Mouse (Mus musculus): ENCODE results near the gene Ube2e1.

Gene Ube2e1

DNA sequence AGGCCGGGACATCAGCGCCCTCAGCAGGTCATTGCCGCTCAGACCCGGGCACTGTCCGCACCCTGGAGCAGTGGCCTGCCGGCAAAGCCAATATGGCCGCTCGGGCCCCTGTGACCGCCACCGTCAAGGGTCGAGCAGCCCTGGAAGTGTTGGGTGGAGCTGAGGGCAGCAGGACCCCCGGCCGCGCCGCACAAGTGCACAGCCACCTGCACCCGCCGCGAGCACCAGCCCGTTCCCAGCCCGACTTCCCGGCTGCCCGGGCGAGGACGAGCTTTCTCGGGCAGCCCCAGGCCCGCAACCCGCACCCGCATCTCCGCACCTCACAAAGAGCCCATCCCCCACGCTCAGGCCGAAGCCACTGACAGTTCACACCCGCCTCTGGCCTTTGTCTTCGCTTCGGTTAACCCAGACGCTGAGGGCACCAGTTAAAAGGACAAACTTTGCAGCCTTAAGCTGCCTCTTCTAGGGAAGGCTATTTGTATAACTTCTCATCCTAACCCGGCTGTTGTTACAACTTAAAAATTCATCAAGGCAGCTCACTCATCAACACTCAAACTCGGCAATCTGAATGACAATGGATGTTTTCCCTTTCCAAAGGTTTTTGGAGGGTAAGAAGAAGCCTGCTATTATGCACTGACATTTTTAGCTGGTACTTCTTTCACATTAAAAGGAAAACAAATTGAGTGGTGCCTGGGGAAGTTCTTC, 4.5 kb downstream of the Ube2e1 start:
- intact Hi-C loops (cut with DNase I), result no loop called here

DNA sequence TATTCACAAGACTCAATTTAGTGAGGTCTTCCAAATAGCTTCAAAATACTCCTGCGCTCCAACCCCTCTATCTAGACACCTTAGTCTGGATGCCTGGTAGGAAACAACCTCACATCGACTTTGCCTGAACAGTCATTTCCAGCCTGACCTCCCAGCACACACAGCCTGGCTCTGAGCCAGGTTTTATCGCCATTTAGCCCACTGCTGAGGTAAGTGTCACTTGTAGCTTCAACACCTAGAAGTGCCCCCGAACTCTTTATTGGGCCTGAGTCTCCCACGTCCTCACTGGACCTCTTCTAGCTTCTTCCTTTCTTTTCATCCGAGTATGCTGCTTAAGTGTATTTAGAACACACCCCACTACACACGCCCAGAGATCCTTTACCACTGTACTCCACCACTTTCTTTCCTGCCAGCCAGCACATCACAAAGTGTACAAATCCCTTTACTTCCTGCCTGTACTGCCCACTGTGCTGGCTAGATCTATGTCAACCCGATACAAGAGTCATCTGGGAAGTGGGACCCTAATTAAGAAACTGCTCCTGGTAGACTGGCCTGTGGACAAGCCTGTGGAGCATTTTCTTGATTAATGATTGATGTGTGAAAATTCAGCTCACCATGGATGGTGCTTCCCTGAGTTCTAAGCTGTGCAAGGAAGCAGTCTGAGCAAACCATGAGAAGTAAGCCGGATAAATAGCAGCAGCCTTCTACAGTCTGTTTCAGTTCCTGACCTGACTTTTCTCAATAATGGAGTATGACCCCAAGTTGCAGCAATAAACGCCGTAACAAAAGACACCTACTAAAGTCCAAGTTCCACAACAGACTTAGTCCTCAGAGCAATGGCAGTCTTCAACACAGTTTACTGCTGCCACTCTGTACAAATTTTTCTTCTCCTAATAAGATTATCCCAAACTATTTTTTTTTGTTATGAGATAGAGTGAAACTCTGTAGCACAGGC, 13.9 kb downstream of the Ube2e1 start:
- intact Hi-C loops (cut with DNase I), result no loop called here

DNA sequence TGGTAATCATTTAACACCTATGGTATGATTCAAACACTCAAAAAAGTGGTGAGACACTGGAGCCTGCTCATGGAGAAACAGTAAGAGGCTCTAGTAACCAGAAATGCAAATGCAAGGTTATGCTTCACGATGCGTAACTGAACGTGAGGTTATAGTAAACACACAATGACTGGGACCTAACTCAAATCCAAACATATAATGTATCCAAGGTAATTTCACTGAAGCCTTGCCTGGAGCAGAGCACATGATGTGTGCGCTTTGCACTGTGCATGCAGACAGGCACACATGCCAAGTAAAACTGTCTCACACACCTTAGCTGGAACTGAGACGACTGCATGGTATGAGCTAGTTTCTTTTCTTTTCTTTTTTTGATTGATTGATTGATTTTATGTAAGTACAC, 27.5 kb downstream of the Ube2e1 start:
- intact Hi-C loops (cut with DNase I), result no loop called here

DNA sequence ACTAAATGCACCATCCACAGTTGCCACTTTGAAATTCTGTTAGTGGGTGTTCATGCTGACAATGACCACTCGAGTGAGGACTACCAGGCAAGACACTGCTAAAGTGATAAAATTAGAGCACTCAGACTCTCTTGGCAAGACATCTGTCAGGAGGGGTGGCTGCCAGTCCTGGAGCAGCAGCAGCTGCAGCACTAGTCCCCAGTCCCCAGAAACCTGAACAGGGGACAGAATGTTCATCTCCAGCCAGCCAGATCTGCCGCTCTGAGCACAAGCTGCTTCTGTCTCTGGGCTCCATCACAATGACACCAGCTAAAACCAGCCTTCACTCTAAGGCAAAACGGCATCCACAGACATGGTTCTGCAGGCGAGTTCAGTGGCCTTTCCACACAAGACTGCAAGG, 28.4 kb downstream of the Ube2e1 start:
- intact Hi-C loops (cut with DNase I), result no loop called here

DNA sequence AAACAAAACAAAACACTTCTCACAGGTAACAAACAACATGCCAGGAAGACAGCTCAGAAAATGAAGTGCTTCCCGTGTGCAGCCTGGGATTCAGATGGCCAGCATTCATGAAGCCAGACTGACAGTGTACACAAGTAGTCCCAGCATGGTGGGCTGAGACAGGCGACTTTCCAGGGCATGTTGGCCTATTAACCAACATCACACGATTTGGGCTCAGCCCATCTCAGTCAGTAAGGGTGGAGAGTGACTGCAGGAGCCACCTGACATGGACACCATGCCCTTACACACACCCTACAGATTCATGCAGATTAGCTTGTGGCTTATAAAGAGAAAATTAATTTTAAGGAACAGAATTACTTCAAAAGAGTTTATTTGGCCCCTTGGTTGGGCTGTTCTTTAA, 28.9 kb downstream of the Ube2e1 start:
- intact Hi-C loops (cut with DNase I), result no loop called here

DNA sequence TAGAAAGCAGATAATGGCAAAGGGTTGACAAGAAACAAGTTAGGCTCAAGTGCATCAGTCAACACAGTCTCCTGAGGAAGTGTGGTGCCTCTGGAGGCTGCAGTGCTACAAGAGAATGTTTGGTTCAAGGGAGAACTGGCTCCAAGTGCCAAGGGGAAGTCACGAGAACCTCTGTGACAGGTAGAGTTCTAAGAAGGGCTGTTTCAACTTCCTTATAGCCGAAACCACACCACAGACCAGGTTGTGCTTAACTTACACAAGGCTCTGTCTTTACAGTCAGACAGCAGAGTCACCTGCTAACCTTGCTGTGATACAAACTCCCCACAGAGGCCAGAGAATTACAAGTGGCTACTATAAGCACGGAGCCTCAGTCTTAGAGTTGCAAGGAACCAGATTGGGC, 30.1 kb downstream of the Ube2e1 start:
- intact Hi-C loops (cut with DNase I), result no loop called here

DNA sequence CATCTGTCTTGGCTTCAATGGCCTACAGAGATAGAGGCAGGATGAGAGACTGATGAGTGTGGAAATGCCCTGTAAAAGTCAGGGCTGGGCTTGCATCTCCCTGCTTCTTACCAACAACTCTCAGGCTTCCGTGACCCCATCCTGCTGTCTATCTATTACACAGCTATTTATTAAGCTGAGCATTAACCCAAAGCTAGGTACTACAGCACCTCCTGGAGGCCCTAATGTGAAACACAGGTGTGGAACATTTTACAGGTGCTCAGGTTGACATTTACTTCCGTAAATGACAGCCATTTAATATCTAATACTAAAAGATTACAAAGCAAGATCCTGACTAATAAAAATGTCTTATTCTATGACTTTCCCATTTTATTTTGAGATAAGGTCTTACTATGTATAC, 31.0 kb downstream of the Ube2e1 start:
- intact Hi-C loops (cut with DNase I), result no loop called here

DNA sequence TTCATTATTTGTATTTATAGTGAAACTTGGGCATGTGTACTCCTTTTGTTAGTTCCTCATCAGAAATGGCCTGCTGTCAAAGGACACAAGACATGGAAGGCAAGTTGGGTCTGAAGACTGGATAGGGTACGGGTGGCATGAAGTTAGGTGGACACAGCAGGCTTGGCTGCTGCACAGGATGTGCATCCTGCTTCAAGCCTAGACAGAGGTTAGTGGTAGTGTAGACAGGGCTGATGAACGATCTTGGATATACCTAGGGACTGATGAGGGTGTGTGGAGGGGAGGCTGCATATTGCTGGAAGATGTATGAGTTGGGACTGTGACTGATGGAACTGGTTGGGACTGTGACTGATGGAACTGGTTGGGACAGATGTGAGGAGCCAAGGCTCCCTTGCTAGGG, 32.8 kb downstream of the Ube2e1 start:
- intact Hi-C loops (cut with DNase I), result no loop called here

DNA sequence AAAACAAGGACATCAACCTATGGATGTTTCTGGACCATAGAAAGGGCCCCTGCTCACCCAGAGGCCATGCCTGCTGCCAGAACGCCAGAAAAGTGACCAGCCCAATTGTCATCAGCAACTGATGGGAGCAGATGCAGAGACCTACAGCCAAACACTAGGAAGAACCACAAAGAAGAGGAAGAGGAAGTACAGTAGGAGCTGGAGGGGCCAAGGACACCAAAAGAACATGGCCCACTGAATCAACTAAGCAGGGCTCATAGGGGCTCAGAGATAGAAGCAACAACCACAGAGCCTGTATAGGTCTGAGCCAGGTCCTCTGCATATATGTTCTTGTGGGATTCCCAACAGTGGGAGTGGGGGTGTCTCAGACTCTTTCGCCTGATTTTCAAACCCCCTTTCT, 34.2 kb downstream of the Ube2e1 start:
- intact Hi-C loops (cut with DNase I), result no loop called here

DNA sequence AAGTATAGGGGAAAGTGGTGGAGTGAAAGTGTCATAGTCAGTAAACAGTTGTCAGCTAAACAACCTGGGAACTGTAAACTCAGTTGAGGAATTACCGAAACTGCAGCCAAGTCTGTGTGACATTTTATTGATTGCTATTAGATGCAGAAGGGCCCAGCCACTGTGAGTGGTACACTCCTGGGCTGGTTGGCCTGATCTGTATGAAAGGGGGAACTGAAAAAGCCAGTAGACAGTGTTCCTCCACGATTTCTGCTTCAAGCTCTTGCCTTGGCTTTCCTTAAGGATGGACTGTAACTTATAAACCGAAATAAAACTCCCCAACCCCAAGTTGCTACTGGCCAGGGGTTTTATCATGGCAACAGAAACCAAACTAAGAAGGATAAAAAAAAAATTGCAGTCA, 39.1 kb downstream of the Ube2e1 start:
- intact Hi-C loops (cut with DNase I), result no loop called here

DNA sequence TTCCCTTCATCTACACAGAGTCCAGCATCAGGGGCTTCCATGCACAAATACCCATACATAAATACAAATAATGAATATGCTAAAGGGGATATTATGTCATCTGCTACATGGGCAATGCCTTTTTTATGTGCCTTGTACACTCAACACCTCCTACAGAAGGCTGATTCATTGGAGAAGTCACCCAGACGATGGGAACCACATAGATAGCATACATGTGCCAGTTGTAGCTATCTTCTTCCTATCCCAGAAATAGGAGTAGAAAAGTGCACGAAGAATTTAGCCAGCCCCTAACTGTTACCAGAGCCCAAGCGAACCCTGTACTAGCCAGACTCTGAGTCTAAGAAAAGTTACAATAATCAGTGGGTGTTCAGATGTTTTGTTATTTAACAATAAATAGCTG, 39.5 kb downstream of the Ube2e1 start:
- intact Hi-C loops (cut with DNase I), result no loop called here

DNA sequence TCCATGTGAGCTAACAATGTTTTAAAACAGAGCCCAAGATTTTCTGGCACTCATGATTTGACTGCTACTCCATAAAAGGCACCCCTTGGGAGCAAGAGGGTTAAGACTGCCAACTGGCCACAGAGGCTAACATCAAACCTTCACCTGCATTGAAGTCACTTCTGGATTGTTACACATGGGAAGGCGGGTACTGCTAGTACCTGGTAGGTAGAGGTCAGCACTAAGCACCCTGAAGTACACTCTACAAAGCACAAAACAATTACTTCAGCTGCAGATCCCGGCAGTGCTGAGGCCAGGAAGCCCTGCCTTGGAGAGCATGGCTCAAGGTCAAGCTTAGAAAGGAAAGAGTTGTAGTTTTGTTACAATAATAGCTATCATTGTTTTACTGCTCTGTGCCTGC, 44.3 kb downstream of the Ube2e1 start:
- intact Hi-C loops (cut with DNase I), result no loop called here

DNA sequence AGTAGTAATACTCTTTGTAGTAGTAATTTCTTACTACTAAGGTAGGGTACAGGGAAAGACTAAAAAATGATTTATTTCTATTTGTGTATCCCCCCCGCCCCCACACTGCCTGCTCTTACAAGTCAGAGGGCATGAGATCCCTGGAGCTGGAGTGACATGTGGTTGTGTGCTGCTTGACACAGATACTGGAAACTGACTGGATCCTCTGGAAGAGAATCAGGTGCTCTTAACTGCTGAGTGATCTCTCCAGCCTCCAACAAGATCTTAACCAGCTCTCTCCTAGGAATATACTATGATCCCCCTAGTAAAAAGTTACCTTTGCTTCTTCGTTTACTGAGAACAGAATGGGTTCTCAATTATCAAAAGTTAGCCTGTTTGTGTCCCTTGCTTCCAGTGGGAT, 45.2 kb downstream of the Ube2e1 start:
- intact Hi-C loops (cut with DNase I), result no loop called here

DNA sequence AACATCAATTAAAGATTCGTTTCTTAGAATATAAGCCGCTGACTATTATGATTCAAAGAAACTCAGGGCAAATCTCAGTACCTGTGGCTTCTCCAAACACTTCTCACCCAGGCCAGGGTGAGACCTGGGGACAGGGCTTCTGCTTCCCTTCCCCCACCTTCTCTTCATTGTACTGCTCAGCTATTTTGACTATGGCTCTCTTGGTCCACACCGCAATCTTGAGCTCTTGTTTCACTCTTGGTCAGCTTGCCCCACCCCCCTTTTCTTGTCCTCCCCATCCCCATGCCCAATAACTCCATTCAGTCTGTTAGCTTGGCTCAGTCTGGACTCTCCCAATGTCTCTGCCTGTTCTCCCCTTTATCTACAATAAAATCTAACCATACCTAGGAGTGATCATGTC, 46.2 kb downstream of the Ube2e1 start:
- intact Hi-C loops (cut with DNase I), result no loop called here

DNA sequence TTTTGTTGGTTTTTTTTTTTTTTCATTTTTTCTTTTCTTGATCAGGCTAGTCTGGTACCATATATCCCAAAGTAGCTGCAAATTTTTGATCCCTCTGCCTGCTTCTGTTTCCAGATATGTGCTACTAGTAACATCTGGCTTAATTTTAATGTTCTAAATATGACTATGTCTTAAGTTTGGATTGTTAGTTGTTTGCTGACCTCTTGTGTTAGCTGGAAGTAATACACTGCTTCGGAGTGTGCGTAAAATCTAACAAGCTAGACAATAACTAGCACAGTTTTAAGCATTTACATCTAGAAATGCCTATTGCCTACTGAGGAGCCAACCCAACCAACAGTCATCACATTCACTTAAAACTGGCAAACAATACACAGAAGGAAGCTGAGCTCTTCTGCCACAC, 47.1 kb downstream of the Ube2e1 start:
- intact Hi-C loops (cut with DNase I), result no loop called here

DNA sequence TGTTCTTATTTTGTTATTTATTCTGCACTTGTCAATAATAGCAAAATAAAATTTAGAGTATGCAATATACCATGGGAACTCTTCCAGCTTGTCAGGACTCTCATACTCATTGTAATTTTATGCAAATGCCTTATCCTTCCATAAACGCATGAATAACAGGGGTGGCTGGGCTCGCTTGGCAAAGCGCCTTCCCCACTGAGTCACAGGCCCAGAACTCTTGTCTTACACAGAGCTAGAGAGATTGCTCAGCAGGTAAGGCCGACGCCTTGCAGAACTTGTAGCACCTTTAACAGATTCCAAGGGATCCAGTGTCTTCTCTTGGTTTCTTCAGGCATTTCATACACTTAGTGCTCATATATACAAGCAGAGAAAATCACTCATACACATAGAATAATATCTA, 51.3 kb downstream of the Ube2e1 start:
- intact Hi-C loops (cut with DNase I), result no loop called here

DNA sequence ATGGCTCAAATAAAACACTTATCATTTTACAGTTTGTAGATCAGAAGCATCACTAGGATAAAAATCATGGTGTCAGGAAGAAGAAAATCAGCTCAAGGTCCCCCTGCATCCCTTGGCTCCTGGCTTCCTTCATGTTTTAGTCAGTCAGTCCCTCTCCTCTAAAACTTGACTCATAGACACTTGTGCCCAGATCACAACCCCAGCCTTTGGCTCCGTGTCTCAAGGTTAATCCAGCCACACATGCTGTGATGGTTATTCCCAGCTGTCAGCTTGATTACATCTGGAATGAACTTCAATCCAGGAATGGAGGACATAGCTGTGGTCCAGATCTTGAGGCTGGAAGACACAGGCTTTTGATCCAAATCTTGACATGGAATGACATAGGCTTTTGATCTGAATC, 57.1 kb downstream of the Ube2e1 start:
- intact Hi-C loops (cut with DNase I), result no loop called here

DNA sequence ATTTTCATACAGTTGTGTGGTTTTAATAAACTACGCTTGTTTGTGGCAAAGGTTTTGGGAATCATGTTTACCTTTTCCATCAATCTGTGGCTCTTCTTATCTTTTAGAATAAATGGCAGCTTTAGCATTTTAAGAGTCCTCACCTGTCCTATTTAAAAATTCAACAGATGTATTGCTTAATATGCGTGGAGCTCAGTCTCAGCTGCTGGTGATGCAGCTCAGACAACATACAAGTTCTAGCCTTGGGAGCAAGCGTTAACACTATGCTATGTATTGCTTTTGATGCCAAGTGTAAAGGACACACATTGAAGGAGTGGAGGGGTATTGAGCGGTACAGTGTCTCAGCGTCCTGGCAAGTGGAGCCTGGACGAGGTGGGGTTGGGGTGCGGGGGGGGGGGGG, 60.0 kb downstream of the Ube2e1 start:
- intact Hi-C loops (cut with DNase I), result loop anchor here (2.0 kb wide), 1 partner anchor 33 kb away; the partner anchor contains the start of gene Nr1d2

DNA sequence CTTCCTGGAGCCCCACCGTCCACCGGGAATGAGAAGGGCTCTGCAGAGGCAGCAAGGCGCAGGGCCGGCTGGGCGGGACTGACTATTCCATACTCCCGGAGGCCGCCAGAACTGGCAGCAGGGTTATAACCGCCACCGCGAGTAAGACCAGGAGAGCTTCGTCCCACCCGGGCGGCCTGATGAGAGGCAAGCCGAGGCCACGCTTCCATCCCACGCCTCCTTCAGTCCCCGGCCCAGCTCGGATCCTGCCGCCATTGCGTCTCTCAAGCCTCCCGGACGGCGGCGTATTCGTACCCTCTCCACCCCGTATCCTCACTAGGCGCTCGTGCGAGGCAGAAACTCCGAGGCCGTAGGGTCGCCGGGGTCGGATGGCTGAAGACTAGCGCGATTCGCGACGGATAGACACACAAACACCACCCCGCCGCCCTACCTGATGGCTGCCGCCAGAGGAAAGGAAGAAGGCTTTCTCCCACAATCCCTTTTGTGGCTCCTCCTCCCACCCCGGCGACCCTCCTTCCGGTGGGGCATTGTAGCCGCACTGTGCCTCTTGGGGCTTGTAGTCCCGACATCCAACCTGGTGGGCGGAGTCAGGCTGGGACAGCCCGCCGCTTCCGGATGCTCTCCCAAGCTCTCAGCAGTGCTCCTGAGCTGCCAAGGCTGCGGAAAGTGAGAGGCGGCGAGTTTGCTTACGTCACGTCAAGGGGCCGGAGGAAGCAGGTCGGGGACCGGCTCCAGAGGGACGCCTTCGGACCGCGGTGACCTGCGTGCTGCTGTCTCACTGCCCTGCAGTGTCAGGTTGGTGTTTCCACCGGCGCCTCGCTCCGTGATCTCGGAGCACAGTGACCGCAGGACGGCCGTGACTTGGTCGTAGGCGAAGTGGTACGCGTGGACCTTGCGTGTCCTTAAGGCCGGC, 60.9 kb downstream of the Ube2e1 start, which contains the start of the genes Nkiras1 and Rpl15:
Gene Nkiras1, plus strand, starts transcription at position 608 of the 913 bp plus-strand sequence.
Gene Rpl15, minus strand, starts transcription at position 863 of the 913 bp plus-strand sequence.
- intact Hi-C loops (cut with DNase I), result loop anchor here (2.0 kb wide), 1 partner anchor 32 kb away; the partner anchor contains the start of gene Nr1d2

DNA sequence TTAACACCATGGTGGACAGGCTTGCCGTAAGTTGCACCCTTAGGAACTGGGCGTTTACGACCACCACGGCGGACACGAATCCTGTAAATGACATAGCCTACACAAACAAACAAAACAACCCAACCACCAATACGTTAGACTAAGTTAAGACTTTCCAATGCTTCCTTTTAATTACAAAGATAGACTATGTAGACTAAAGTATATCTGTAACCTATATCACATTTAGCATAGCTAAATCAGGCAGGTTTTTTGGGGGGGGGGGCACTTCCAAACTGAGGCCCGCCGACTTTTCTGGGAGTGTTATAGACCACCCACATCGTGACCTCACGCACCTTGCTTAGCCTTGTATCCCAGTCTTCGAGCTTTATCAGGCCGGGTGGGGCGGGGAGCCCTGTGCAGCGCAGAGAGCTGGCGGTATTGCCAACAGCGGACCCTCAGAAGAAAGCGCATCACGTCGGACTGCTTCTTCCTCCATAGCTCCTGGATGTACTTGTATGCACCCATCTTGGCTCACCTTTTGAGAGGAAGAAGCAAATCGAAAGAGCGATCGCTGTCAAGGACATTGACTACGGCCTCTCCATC, 61.6 kb downstream of the Ube2e1 start:
- intact Hi-C loops (cut with DNase I), result loop anchor here (2.0 kb wide), 1 partner anchor 31 kb away; the partner anchor contains the start of gene Nr1d2

DNA sequence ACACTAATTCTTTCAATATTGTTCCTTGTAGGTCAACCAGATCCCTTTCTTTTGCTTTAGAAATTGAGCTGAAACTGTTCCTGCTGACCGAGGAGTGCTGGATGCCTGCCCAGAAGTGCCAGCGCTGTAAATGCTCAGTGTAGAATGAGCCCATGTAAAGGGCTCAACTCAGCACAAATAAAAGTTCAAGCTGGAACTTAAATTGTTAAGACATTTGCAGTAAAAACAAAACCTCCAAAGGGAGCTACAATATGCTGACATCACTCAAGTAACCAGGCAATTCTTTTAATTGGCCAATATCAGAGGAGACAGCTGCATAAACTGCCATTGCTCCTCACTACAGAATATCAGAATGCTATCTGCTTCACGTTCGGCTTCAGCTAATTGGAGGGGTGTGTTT, 68.2 kb downstream of the Ube2e1 start:
- intact Hi-C loops (cut with DNase I), result no loop called here
